Mouse (Mus musculus) E14TG2a.4 (cell line): ENCODE results near the gene Fam19a5.

Experiments
- CTCF ChIP-seq: conservative IDR thresholded peaks from 2 replicates; pipeline ENCODE4 v1.5.1; 2014; ENCODE audit warnings: low read length
- NANOG ChIP-seq: IDR thresholded peaks from 2 replicates; pipeline ENCODE4 v1.6.1; 2014; ENCODE audit warnings: borderline replicate concordance, low read length, mixed read lengths
- POU5F1 ChIP-seq: IDR thresholded peaks from 2 replicates; pipeline ENCODE4 v1.6.1; 2014; ENCODE audit warnings: low read length, borderline replicate concordance

DNA sequence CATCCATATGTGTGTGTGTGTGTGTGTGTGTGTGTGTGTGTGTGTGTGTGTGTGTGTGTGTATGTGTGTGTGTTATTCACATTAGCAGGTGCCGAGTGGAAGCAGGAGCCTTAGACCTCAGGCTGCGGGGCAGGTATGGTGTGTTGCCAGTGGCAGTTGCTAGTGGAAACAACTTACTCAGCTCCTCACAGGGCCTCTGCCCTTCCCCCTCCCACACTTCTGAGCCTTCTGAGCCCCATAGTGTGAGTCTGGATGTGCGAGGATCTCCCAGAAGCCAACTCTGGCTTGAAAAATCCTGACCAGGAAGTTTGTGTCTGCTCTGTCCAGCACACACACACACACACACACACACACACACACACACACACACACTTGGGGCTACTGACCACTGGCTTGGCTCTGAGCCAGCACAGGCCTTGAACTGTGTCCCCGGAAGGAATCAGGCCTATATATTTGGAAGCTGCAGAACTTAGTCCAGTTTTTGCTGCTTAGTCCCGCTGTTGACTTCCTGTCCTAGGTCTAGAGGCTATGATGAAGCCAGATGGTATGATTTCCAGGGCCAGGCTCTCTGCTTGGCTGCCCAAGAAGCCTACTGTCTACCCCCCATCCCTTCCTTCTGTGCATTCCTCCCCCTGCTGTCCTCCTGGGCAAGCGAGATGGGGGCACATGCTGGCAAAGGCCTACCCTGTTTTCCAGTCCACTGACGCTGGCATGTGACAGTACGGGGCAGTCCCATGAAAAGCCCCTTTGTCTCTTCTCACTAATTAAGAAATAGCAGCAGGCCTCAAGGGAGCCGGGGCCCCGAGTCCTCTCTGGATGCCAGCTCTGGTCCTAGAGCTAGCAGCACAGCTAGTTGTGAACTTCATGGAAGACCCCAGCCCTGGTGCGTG, 22.2 kb downstream of the Fam19a5 start:
- TF ChIP-seq CTCF: no peak
- no peak for TF ChIP-seq POU5F1
- TF ChIP-seq NANOG: no peak
